Mouse (Mus musculus): ENCODE results near the gene Cobl.

Cobl gene

GRCm38 (mm10) chr11:12464181-12465162 lies at the start of gene Cobl:
Cobl (minus strand) TSS chr11:12464960.
- DNase-seq (ENCODE audit: low spot score in 2 of 2) = peak in 1 of 2 experiments; percentile 11

- no peak for DNase-seq (ENCODE audit: low spot score in 2 of 2)
Measured at GRCm38 (mm10) chr11:12513796-12514195, 49.0 kb upstream of the Cobl start.

- DNase-seq (ENCODE audit: low spot score in 2 of 2) = no peak
Measured at GRCm38 (mm10) chr11:12506371-12506890, 41.7 kb upstream of the Cobl start.

GRCm38 (mm10) chr11:12503756-12504155 lies 39.0 kb upstream of the Cobl start:
- DNase-seq (ENCODE audit: low spot score in 2 of 2) = no peak

GRCm38 (mm10) chr11:12501721-12502120 lies 37.0 kb upstream of the Cobl start:
- DNase-seq (ENCODE audit: low spot score in 2 of 2) = no peak

- DNase-seq (ENCODE audit: low spot score in 2 of 2) = no peak
Measured at GRCm38 (mm10) chr11:12493791-12494190, 29.0 kb upstream of the Cobl start.

GRCm38 (mm10) chr11:12479856-12480403 lies 15.2 kb upstream of the Cobl start:
- no peak for DNase-seq (ENCODE audit: low spot score in 2 of 2)

GRCm38 (mm10) chr11:12474299-12474935 lies 9.7 kb upstream of the Cobl start:
- no peak for DNase-seq (ENCODE audit: low spot score in 2 of 2)

GRCm38 (mm10) chr11:12473625-12474298 lies 9.0 kb upstream of the Cobl start:
- no peak for DNase-seq (ENCODE audit: low spot score in 2 of 2)

- no peak for DNase-seq (ENCODE audit: low spot score in 2 of 2)
Measured at GRCm38 (mm10) chr11:12469638-12470037, 4.9 kb upstream of the Cobl start.

- no peak for DNase-seq (ENCODE audit: low spot score in 2 of 2)
Measured at GRCm38 (mm10) chr11:12468661-12469060, 3.9 kb upstream of the Cobl start.

- no peak for DNase-seq (ENCODE audit: low spot score in 2 of 2)
Measured at GRCm38 (mm10) chr11:12467836-12468235, 3.1 kb upstream of the Cobl start.

- no peak for DNase-seq (ENCODE audit: low spot score in 2 of 2)
Measured at GRCm38 (mm10) chr11:12467217-12467616, 2.5 kb upstream of the Cobl start.

GRCm38 (mm10) chr11:12466606-12467005 lies 1.8 kb upstream of the Cobl start:
- DNase-seq (ENCODE audit: low spot score in 2 of 2) = no peak

- no peak for DNase-seq (ENCODE audit: low spot score in 2 of 2)
Measured at GRCm38 (mm10) chr11:12465229-12465628, 469 bp upstream of the Cobl start.

GRCm38 (mm10) chr11:12463615-12464170 lies 1.1 kb downstream of the Cobl start:
- no peak for DNase-seq (ENCODE audit: low spot score in 2 of 2)

GRCm38 (mm10) chr11:12459781-12460581 lies 4.8 kb downstream of the Cobl start:
- DNase-seq (ENCODE audit: low spot score in 2 of 2) = no peak

- DNase-seq (ENCODE audit: low spot score in 2 of 2) = no peak
Measured at GRCm38 (mm10) chr11:12458814-12459213, 5.9 kb downstream of the Cobl start.

- no peak for DNase-seq (ENCODE audit: low spot score in 2 of 2)
Measured at GRCm38 (mm10) chr11:12458392-12458791, 6.4 kb downstream of the Cobl start.

- DNase-seq (ENCODE audit: low spot score in 2 of 2) = no peak
Measured at GRCm38 (mm10) chr11:12448101-12448500, 16.7 kb downstream of the Cobl start.

GRCm38 (mm10) chr11:12445222-12445621 lies 19.5 kb downstream of the Cobl start:
- DNase-seq (ENCODE audit: low spot score in 2 of 2) = no peak
